Mouse (Mus musculus): ENCODE measurements at regions not wholly inside any gene's neighbourhood (a gene's known extent, or its start where the extent isn't known, plus 50 kb on each side); places are given as distances from the start of the nearest gene placed in this dataset.

DNA sequence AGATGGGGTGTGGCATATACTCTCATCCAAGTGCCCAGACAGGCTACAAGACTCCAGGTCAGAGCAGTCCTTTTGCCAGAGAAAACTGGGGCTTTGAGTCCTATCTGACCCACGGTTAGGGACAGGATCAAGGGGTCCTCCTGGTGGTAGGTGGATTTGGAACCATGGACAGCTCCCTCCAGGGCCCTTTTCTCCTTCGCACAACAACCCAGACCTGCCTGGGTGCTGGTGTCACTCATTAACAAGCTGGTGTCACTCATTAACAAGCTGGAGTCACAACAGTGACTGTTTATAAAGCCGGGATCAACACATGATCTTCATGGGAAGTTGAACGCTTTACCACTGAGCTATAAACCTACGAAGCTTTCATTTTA lies 108.5 kb upstream of the Thy1 start:
- no peak for TF ChIP-seq POLR2AphosphoS5 (IDR thresholded peaks at IDR 0.05; ENCODE audit: insufficient replicate concordance, low read depth, low read length)
- no peak for TF ChIP-seq GATA1 (IDR thresholded peaks at IDR 0.05; ENCODE audit: borderline replicate concordance, low read length)
- TF ChIP-seq CTCF (IDR thresholded peaks at IDR 0.05; ENCODE audit: low read depth, low read length), result no peak
- no peak for TF ChIP-seq TAL1 (conservative IDR thresholded peaks at IDR 0.05; ENCODE audit: low read depth, low read length)
- TF ChIP-seq GATA2 (IDR thresholded peaks at IDR 0.05; ENCODE audit: borderline replicate concordance, low read depth, low read length), result no peak
- no peaks in the 10 kb centered on the region for H3K36me3 ChIP-seq (replicated peaks)
- no peak overlapping the region for H3K4me3 ChIP-seq (ENCODE audit: low read depth, low read length)
- peaks cover 2% of the 10 kb centered on the region; the same call in 1 of the 2 replicates for H3K9me3 ChIP-seq (replicated peaks)
- H3K27me3 ChIP-seq (ENCODE audit: insufficient read depth, low read length), result no peaks in the 10 kb centered on the region
- no peaks in the 10 kb centered on the region for H3K4me1 ChIP-seq (ENCODE audit: insufficient read depth, low read depth, low read length)
- no peak for ATAC-seq (ENCODE audit: extremely low read depth, insufficient number of reproducible peaks, low FRiP score, poor library complexity, severe bottlenecking)
- no peak for DNase-seq (ENCODE audit: low spot score)

- H3K4me1 ChIP-seq (ENCODE audit: insufficient read depth, low read depth, low read length), result no peaks in the 10 kb centered on the region
- TF ChIP-seq TAL1 (conservative IDR thresholded peaks at IDR 0.05; ENCODE audit: low read depth, low read length), result no peak
- TF ChIP-seq CTCF (IDR thresholded peaks at IDR 0.05; ENCODE audit: low read depth, low read length), result no peak
- TF ChIP-seq GATA2 (IDR thresholded peaks at IDR 0.05; ENCODE audit: borderline replicate concordance, low read depth, low read length), result no peak
Measured at GRCm38 (mm10) chr9:43939336-43939735, 103.8 kb upstream of the Thy1 start.

DNA sequence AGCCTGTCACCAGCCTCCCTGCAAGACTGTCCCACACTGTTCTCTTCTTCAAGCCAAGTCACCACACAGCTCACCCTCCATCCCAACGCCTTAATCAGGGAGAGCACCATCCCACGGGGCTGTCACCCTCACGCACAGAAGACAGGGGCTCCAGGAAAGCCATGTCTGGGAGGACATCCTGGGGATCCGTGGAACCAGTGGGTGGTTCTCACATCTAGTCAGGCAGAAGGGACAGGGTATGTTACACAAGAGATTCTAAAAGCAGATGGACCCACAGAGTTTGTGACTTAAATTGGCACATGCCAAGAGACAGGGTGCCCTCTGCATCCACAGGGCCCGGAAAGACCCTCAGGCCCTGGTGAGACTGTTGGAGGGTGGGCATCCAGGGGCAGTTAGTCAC lies 101.0 kb upstream of the Thy1 start:
- H3K4me3 ChIP-seq (ENCODE audit: low read depth, low read length), result no peak overlapping the region
- no peak for TF ChIP-seq GATA1 (IDR thresholded peaks at IDR 0.05; ENCODE audit: borderline replicate concordance, low read length)
- no peak for TF ChIP-seq POLR2AphosphoS5 (IDR thresholded peaks at IDR 0.05; ENCODE audit: insufficient replicate concordance, low read depth, low read length)
- TF ChIP-seq TAL1 (conservative IDR thresholded peaks at IDR 0.05; ENCODE audit: low read depth, low read length), result no peak
- TF ChIP-seq CTCF (IDR thresholded peaks at IDR 0.05; ENCODE audit: low read depth, low read length), result no peak
- no peak for TF ChIP-seq GATA2 (IDR thresholded peaks at IDR 0.05; ENCODE audit: borderline replicate concordance, low read depth, low read length)
- ATAC-seq (ENCODE audit: extremely low read depth, insufficient number of reproducible peaks, low FRiP score, poor library complexity, severe bottlenecking) (no peak), DNase-seq (ENCODE audit: low spot score) (no peak)
- H3K27me3 ChIP-seq (ENCODE audit: insufficient read depth, low read length), result no peaks in the 10 kb centered on the region
- H3K4me1 ChIP-seq (ENCODE audit: insufficient read depth, low read depth, low read length), result no peaks in the 10 kb centered on the region
- peaks cover 10% of the 10 kb centered on the region for H3K9me3 ChIP-seq (replicated peaks)
- H3K36me3 ChIP-seq (replicated peaks), result no peaks in the 10 kb centered on the region

More at GRCm38 (mm10) chr9:43939336-43939735, 103.8 kb upstream of the Thy1 start:
- H3K36me3 ChIP-seq (replicated peaks), result no peaks in the 10 kb centered on the region
- peaks cover 5% of the 10 kb centered on the region for H3K9me3 ChIP-seq (replicated peaks)
- DNase-seq (ENCODE audit: low spot score) (no peak), ATAC-seq (ENCODE audit: extremely low read depth, insufficient number of reproducible peaks, low FRiP score, poor library complexity, severe bottlenecking) (no peak)
- no peak overlapping the region for H3K4me3 ChIP-seq (ENCODE audit: low read depth, low read length)
- no peaks in the 10 kb centered on the region for H3K27me3 ChIP-seq (ENCODE audit: insufficient read depth, low read length)

DNA sequence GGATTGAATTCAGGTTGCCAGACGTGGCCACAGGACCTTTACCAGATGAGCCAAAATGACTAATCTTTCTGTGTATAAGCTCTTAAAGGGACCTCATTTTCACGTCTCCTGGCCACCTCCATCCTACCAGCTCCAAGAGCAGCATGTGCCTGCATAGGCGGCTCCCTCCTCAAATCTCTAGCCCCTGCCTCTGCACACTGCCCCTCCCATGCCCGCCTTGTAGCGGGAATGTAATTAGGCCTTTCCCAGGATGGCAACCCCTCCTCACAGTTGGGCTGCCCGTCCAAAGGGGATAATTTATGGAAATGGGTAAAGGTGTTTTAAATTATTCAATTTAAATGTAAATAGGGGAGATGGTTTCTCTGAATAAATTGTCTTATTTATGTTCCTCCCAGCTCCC lies 99.7 kb upstream of the Thy1 start:
- DNase-seq (ENCODE audit: low spot score), result no peak
- TF ChIP-seq CTCF (IDR thresholded peaks at IDR 0.05; ENCODE audit: low read depth, low read length) (no peak), GATA2 (IDR thresholded peaks at IDR 0.05; ENCODE audit: borderline replicate concordance, low read depth, low read length) (no peak), TAL1 (conservative IDR thresholded peaks at IDR 0.05; ENCODE audit: low read depth, low read length) (no peak), GATA1 (IDR thresholded peaks at IDR 0.05; ENCODE audit: borderline replicate concordance, low read length) (no peak), POLR2AphosphoS5 (IDR thresholded peaks at IDR 0.05; ENCODE audit: insufficient replicate concordance, low read depth, low read length) (no peak)
- no peak for ATAC-seq (ENCODE audit: extremely low read depth, insufficient number of reproducible peaks, low FRiP score, poor library complexity, severe bottlenecking)
- H3K4me1 ChIP-seq (ENCODE audit: insufficient read depth, low read depth, low read length), result no peaks in the 10 kb centered on the region
- peaks cover 12% of the 10 kb centered on the region for H3K9me3 ChIP-seq (replicated peaks)
- no peaks in the 10 kb centered on the region for H3K27me3 ChIP-seq (ENCODE audit: insufficient read depth, low read length)
- no peaks in the 10 kb centered on the region for H3K36me3 ChIP-seq (replicated peaks)
- H3K4me3 ChIP-seq (ENCODE audit: low read depth, low read length), result no peak overlapping the region

DNA sequence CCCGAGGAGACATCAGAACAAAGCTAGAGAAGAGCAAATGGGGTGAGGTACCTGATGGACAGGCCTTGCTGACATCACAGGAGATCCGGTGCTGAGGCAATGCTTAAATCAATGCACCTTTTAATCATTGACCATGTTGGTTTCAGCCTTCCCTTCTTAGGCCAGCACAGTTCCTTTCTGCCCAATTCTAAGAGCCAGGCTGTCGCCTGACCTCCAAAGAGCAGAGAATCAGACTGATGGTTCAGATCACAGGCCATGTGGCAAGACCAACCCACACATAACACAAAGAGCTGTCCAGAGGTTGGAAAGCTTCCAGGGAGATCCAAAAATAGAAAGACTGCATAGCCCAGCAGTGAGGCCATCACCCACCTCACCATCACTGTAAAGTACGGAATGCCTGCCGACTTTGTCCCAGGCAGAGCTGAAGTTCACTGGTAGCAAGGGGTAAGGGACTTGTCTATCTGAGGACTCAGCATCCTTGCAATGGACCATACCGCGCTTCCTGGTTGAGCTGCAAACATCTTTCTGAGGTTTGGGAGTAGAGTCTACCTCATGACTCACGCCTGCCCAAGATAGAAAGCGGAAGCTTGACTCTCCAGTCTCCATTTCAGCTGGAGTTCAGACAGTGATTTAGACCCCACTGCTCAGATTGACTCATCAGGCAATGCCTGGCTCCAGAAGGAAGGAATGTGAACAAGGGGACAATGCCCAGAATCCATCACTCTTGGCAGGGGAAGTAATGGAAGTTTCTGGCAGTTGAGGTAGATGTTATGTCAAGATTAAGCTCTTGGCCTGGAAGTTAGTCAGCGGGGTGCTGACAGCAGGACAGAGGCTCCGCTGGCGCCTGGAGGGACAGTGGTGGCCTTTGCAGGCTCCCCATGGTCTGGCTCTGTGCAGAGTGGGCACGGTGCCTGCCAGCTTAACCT lies 98.1 kb upstream of the Thy1 start:
- no peak for DNase-seq (ENCODE audit: low spot score)
- H3K4me1 ChIP-seq (ENCODE audit: insufficient read depth, low read depth, low read length), result no peaks in the 10 kb centered on the region
- H3K9me3 ChIP-seq (replicated peaks), result peaks cover 10% of the 10 kb centered on the region
- H3K4me3 ChIP-seq (ENCODE audit: low read depth, low read length), result no peak overlapping the region
- no peak for ATAC-seq (ENCODE audit: extremely low read depth, insufficient number of reproducible peaks, low FRiP score, poor library complexity, severe bottlenecking)
- TF ChIP-seq TAL1 (conservative IDR thresholded peaks at IDR 0.05; ENCODE audit: low read depth, low read length), result no peak
- no peaks in the 10 kb centered on the region for H3K36me3 ChIP-seq (replicated peaks)
- no peaks in the 10 kb centered on the region for H3K27me3 ChIP-seq (ENCODE audit: insufficient read depth, low read length)

- no peak for TF ChIP-seq GATA1 (IDR thresholded peaks at IDR 0.05; ENCODE audit: borderline replicate concordance, low read length)
- no peaks in the 10 kb centered on the region for H3K4me1 ChIP-seq (ENCODE audit: insufficient read depth, low read depth, low read length)
- H3K36me3 ChIP-seq (replicated peaks), result no peaks in the 10 kb centered on the region
- no peak for DNase-seq (ENCODE audit: low spot score)
- H3K4me3 ChIP-seq (ENCODE audit: low read depth, low read length), result no peak overlapping the region
- H3K27me3 ChIP-seq (ENCODE audit: insufficient read depth, low read length), result no peaks in the 10 kb centered on the region
- no peak for ATAC-seq (ENCODE audit: extremely low read depth, insufficient number of reproducible peaks, low FRiP score, poor library complexity, severe bottlenecking)
- H3K9me3 ChIP-seq (replicated peaks), result peaks cover 10% of the 10 kb centered on the region
Measured at GRCm38 (mm10) chr9:43945997-43946649, 97.1 kb upstream of the Thy1 start.

Measured in G1E (cell line).